Comparison of ENCODE assay signal across 15 mouse cellular contexts in the genomic region with DNA sequence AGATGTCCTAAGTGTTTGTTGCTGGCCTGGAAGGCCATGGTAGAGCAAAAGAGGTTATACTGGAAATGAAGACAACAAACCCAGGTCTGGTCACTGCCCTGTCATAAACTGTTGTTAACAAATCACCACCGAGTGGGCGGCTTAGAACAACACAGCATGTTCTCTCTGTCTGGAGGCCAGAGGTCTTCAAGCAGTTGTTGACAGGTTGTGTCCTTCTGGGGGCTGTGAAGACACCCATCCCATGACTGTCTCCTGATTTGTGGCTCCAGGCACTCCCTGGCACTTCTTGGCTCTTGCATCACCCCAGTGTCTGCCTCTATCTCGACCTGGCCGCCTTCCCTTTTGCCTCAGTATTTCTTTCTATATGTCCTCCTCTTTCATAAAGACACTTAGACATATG. TPM values are rescaled to one million over a fixed set of nuclear protein-coding genes. Genes with fewer than 3 reads are reported as not detected.
DNase-seq lines count a peak whose midpoint lies in the region; ATAC-seq and TF ChIP-seq lines count a peak whose summit lies in the region.
"Had no signal": no experiment of that assay in that cellular context is flagged by ENCODE, and none has a peak within 500 bp of the region (broad histone marks: within the 10 kb centered on the region; RNA-seq: fewer than 3 reads in every experiment).

No protein-coding gene starts in this region.

- H3ac ChIP-seq in C2C12 (ENCODE audit: control insufficient read depth, insufficient read length, low read depth), result no peak overlapping the region

- H3K36me3 ChIP-seq in C2C12 (ENCODE audit: control insufficient read depth, insufficient read depth), result no peaks in the 10 kb centered on the region
- H3K36me3 ChIP-seq: hindbrain, embryonic 12.5 days; limb, embryonic 12.5 days had no signal

- H3K4me1 ChIP-seq in bone marrow macrophage, adult 2 months (ENCODE audit: control insufficient read depth, insufficient read depth, low read length), result peaks cover 40% of the 10 kb centered on the region

- peak overlapping the region; percentile 89 for H3K27ac ChIP-seq in bone marrow macrophage, adult 2 months (ENCODE audit: insufficient read depth, low read depth, low read length)
- H3K27ac ChIP-seq: hindbrain, embryonic 12.5 days; limb, embryonic 12.5 days had no signal

- H3K79me3 ChIP-seq in C2C12 (ENCODE audit: low read depth), result peaks cover 19% of the 10 kb centered on the region

- peak; percentile 11 for DNase-seq in kidney, adult 11 months
- DNase-seq in kidney, adult 8-10 months, result no peak
- DNase-seq in lung, postnatal 10 days, result peak; percentile 73
- DNase-seq in right cerebral cortex, postnatal 25 days, result no peak
- DNase-seq: cerebellum, postnatal 36 days; retina, postnatal 1 day had no signal

- H3K4me3 ChIP-seq in C2C12 (ENCODE audit: insufficient read depth, poor library complexity, severe bottlenecking), result no peak overlapping the region
- no peak overlapping the region for H3K4me3 ChIP-seq in bone marrow macrophage, adult 2 months (ENCODE audit: insufficient read depth, low read length)
- H3K4me3 ChIP-seq: hindbrain, embryonic 12.5 days; limb, embryonic 12.5 days had no signal

- no peak for TF ChIP-seq POLR2A in bone marrow macrophage, adult 2 months (IDR thresholded peaks at IDR 0.05; ENCODE audit: borderline replicate concordance, low read depth, low read length)

- no peak for TF ChIP-seq CTCF in C2C12 (IDR thresholded peaks at IDR 0.05; ENCODE audit: control insufficient read depth, insufficient read depth, insufficient read length)
- TF ChIP-seq CTCF in bone marrow macrophage, adult 2 months (IDR thresholded peaks at IDR 0.05; ENCODE audit: low read depth, low read length), result no peak

- no peak for ATAC-seq in erythroblast, adult 5-6 weeks (replicated peaks; ENCODE audit: low FRiP score, poor library complexity, severe bottlenecking)

- no peaks in the 10 kb centered on the region for H3K27me3 ChIP-seq in C2C12 (ENCODE audit: control insufficient read depth, insufficient read depth, insufficient read length)
- H3K27me3 ChIP-seq: limb, embryonic 12.5 days had no signal

- peaks cover 20% of the 10 kb centered on the region for H3K79me2 ChIP-seq in C2C12 (ENCODE audit: control insufficient read depth, insufficient read depth)

TF ChIP-seq in C2C12, 6 proteins besides CTCF, POLR2A, EP300 and RAD21:
- TF ChIP-seq MAX (IDR thresholded peaks at IDR 0.05) (no peak), CEBPB (IDR thresholded peaks at IDR 0.05; ENCODE audit: low read depth) (peak; percentile 65)

RNA-seq across cellular contexts. Expression of gene Cttnbp2nl, which starts 2.7 kb away (rescaled TPM):
- 11.2 TPM for polyA plus RNA-seq in C2C12 (2012; fragmentation: generic; extraction: Trizol)
- polyA plus RNA-seq in bone marrow macrophage, adult 2 months (2012; ENCODE audit: insufficient read depth, insufficient read length, missing spikeins), result 94.8 and 127 TPM in 2 replicates
- total RNA-seq in erythroblast, adult 5-6 weeks (2015; ENCODE audit: low replicate concordance), result not detected in 2 replicates
- total RNA-seq in erythroblast, adult 5-6 weeks (2017; ENCODE audit: low replicate concordance), result under 0.01 and 0.42 TPM in 2 replicates

RNA-seq across cellular contexts. Expression of gene 4930564D02Rik, which starts 11.0 kb away (rescaled TPM):
- not detected for polyA plus RNA-seq in C2C12 (2012; fragmentation: generic; extraction: Trizol)
- not detected in 2 replicates for polyA plus RNA-seq in bone marrow macrophage, adult 2 months (2012; ENCODE audit: insufficient read depth, insufficient read length, missing spikeins)
- not detected in 2 replicates for total RNA-seq in erythroblast, adult 5-6 weeks (2015; ENCODE audit: low replicate concordance)
- total RNA-seq in erythroblast, adult 5-6 weeks (2017; ENCODE audit: low replicate concordance), result not detected in 2 replicates
- total RNA-seq: layer of hippocampus, adult 8-10 months; megakaryocyte, adult 5-6 weeks had no signal
- polyA plus RNA-seq: brain, embryonic 14.5 days; hindbrain, embryonic 12.5 days; limb, embryonic 12.5 days; urinary bladder, adult 2 months had no signal

Comparison
In these comparisons a context has a peak if more than half of its experiments do, and no peak if none do; other contexts are left out.
1. DNase-seq: peak in kidney, adult 11 months (single experiment) and lung, postnatal 10 days (single experiment); none in kidney, adult 8-10 months (0 of 2) and right cerebral cortex, postnatal 25 days (single experiment).